Mouse (Mus musculus): ENCODE results near the gene Lyzl4. TPM values are rescaled to one million over a fixed set of nuclear protein-coding genes. Genes with fewer than 3 reads are reported as not detected.

The Lyzl4 gene
- polyA plus RNA-seq, 1 experiment from 2014 or later: not detected

- no peak for DNase-seq (ENCODE audit: low spot score)
- Histone ChIP-seq H3K4me3 (no peak overlapping the region), H3K27me3 (replicated peaks; ENCODE audit: low read depth, poor library complexity, severe bottlenecking) (no peaks in the 10 kb centered on the region)
Measured at GRCm38 (mm10) chr9:121549010-121549409, 92.9 kb downstream of the Lyzl4 start.

GRCm38 (mm10) chr9:121547431-121547830, 94.5 kb downstream of the Lyzl4 start:
- H3K27ac ChIP-seq (replicated peaks): no peak overlapping the region
- no peak for DNase-seq (ENCODE audit: low spot score)
- no peaks in the 10 kb centered on the region for H3K4me1 ChIP-seq
- no peaks in the 10 kb centered on the region for H3K36me3 ChIP-seq (replicated peaks)
- H3K4me3 ChIP-seq: no peak overlapping the region
- H3K9me3 ChIP-seq: no peaks in the 10 kb centered on the region
- 60% methylated on average over 4 of the region's 4 CpGs for WGBS
- H3K27me3 ChIP-seq (replicated peaks; ENCODE audit: low read depth, poor library complexity, severe bottlenecking): no peaks in the 10 kb centered on the region

More at GRCm38 (mm10) chr9:121549010-121549409, 92.9 kb downstream of the Lyzl4 start:
- Histone ChIP-seq H3K36me3 (replicated peaks) (no peaks in the 10 kb centered on the region), H3K4me1 (peaks cover 3% of the 10 kb centered on the region; the same call in 1 of the 2 replicates), H3K27ac (replicated peaks) (no peak overlapping the region), H3K9me3 (no peaks in the 10 kb centered on the region)
- 73% methylated on average over 5 of the region's 5 CpGs for WGBS

DNA sequence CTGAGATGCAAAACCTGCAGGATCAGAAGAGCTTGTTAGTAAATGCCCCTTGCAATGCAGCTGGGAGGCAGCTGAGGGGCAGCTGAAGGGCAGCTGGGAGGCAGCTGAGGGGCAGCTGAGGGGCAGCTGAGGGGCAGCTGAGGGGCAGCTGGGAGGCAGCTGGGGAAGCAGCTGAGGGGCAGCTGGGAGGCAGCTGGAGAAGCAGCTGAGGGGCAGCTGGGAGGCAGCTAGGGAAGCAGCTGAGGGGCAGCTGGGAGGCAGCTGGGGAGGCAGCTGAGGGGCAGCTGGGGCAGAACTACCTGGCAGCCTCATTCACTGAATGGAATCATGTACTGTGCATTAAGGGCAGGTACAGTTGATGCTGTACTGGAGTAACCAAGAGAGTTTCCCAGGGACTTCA, 100.4 kb downstream of the Lyzl4 start:
- H3K9me3 ChIP-seq: no peaks in the 10 kb centered on the region
- no peaks in the 10 kb centered on the region for H3K27me3 ChIP-seq (replicated peaks; ENCODE audit: low read depth, poor library complexity, severe bottlenecking)
- DNase-seq (ENCODE audit: low spot score): no peak
- H3K36me3 ChIP-seq (replicated peaks): no peaks in the 10 kb centered on the region
- no peak overlapping the region for H3K4me3 ChIP-seq
- H3K27ac ChIP-seq (replicated peaks): no peak overlapping the region
- H3K4me1 ChIP-seq: no peaks in the 10 kb centered on the region

DNA sequence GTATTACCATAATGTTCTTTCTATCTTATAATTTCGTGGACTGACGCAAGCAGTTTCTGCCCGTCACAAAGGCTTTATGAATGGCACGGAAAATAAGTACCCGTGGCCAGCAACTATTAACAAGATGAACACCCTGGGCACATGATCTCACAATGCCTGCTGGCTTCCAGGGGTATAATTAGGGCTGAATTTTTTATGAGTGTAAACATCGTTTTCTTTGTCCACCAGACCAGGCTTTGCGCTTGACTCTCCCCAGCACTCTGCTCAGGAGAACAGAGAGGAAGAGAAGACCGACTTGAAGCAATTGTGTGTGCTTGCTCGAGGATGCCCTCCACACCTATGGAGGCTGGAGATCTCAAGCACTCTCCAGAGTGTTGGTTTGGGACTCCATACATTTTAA, 109.3 kb downstream of the Lyzl4 start:
- WGBS: 83% methylated on average over 9 of the region's 9 CpGs
- H3K4me1 ChIP-seq: no peaks in the 10 kb centered on the region
- no peaks in the 10 kb centered on the region for H3K27me3 ChIP-seq (replicated peaks; ENCODE audit: low read depth, poor library complexity, severe bottlenecking)

GRCm38 (mm10) chr9:121528605-121529357, 113.1 kb downstream of the Lyzl4 start:
- WGBS: 69% methylated on average over 8 of the region's 8 CpGs
- Histone ChIP-seq H3K27me3 (replicated peaks; ENCODE audit: low read depth, poor library complexity, severe bottlenecking) (no peaks in the 10 kb centered on the region), H3K36me3 (replicated peaks) (no peaks in the 10 kb centered on the region), H3K9me3 (no peaks in the 10 kb centered on the region), H3K27ac (replicated peaks) (no peak overlapping the region), H3K4me1 (no peaks in the 10 kb centered on the region), H3K4me3 (no peak overlapping the region)
- no peak for DNase-seq (ENCODE audit: low spot score)

More for the DNA sequence above, 109.3 kb downstream of the Lyzl4 start:
- Histone ChIP-seq H3K9me3 (peaks cover 4% of the 10 kb centered on the region; the same call in 1 of the 2 replicates), H3K4me3 (no peak overlapping the region), H3K36me3 (replicated peaks) (no peaks in the 10 kb centered on the region), H3K27ac (replicated peaks) (no peak overlapping the region)
- DNase-seq (ENCODE audit: low spot score): no peak

Other genes starting within 250 kb of the Lyzl4 start
- 0.91 and 0.99 TPM in 2 replicates for gene Cck, start 146.4 kb downstream of the Lyzl4 start, polyA plus RNA-seq (2016; fragmentation: Nextera tagmentation; extraction: Ambion mirVana)
- gene Vipr1, start 620 bp upstream of the Lyzl4 start, polyA plus RNA-seq (2016; fragmentation: Nextera tagmentation; extraction: Ambion mirVana): 0.16 and 0.33 TPM in 2 replicates
- 14.9 and 17.8 TPM in 2 replicates for gene Sec22c, start 63.4 kb upstream of the Lyzl4 start, polyA plus RNA-seq (2016; fragmentation: Nextera tagmentation; extraction: Ambion mirVana)
- gene Ss18l2, start 68.2 kb upstream of the Lyzl4 start, polyA plus RNA-seq (2016; fragmentation: Nextera tagmentation; extraction: Ambion mirVana): 91.0 and 92.4 TPM in 2 replicates
- 61.2 and 62.9 TPM in 2 replicates for gene Nktr, start 77.1 kb upstream of the Lyzl4 start, polyA plus RNA-seq (2016; fragmentation: Nextera tagmentation; extraction: Ambion mirVana)
- gene Zfp651, start 117.2 kb upstream of the Lyzl4 start, polyA plus RNA-seq (2016; fragmentation: Nextera tagmentation; extraction: Ambion mirVana): 5.3 and 6.4 TPM in 2 replicates
- gene Klhl40, start 135.5 kb upstream of the Lyzl4 start, polyA plus RNA-seq (2016; fragmentation: Nextera tagmentation; extraction: Ambion mirVana): 0.17 and 0.26 TPM in 2 replicates
- not detected in 2 replicates for gene Hhatl, start 150.4 kb upstream of the Lyzl4 start, polyA plus RNA-seq (2016; fragmentation: Nextera tagmentation; extraction: Ambion mirVana)
- 0.83 and 1.2 TPM in 2 replicates for gene Ccdc13, start 197.4 kb upstream of the Lyzl4 start, polyA plus RNA-seq (2016; fragmentation: Nextera tagmentation; extraction: Ambion mirVana)
- gene Higd1a, start 216.3 kb upstream of the Lyzl4 start, polyA plus RNA-seq (2016; fragmentation: Nextera tagmentation; extraction: Ambion mirVana): 195 and 201 TPM in 2 replicates